Mouse (Mus musculus) common myeloid progenitor, adult 5-6 weeks (primary cell): ENCODE measurements at regions not wholly inside any gene's neighbourhood (a gene's known extent, or its start where the extent isn't known, plus 50 kb on each side); places are given as distances from the start of the nearest gene placed in this dataset.

Experiments
- ATAC-seq: replicated peaks from 2 replicates; pipeline ENCODE4 v1.8.0; 2016; ENCODE audit warnings: low read depth, mild to moderate bottlenecking, moderate TSS enrichment, inconsistent platforms; ENCODE audit not compliant: poor library complexity, severe bottlenecking

DNA sequence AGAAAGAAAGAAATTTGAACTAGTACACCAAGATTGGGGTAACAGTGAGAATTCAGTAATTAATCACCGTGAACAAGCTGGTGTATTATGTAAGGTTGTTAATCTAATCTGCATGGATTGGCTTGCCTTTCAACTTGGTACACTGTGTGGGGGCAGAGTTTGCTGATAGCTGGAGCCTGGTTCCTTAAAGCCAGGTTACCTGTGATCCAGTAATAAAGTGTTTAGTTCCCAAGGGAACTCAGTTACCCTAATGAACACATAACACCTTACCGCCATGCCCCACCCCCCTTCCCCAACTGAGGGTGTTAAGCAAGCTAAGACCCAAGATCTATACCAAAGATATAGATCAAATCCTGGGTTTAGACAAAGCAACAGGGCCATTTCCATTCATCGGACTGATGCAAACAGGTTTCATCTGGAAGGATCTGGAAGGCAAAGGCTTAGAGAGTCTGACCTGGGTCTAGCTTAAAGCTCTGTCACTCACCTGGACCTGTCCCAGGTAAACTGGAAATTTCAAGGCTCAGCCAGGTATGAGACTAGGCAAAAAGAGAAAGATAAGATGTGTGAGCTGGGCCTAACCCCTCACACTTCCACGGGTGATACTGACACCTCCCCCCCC lies 155.8 kb downstream of the Ly86 start:
- ATAC-seq, result no peak

DNA sequence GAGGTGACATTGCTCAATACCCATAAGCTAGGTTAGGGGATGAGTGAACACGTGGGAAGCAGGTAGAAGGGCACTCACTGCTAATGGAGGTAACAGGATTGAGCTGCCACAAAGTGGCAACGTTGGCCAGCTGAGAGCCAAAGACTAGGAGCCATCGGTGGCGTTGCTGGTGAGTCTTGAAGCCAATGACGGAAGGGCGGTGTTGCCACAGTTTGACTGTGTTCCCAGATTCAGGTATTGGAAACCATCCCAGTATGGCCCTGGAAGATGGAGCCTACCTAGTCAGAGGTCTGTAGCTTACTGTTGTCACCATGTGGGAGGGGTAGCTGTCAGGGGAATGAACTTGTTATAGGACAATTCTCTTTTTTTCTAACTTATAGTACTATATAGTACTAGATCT lies 158.4 kb downstream of the Ly86 start:
- ATAC-seq, result no peak

DNA sequence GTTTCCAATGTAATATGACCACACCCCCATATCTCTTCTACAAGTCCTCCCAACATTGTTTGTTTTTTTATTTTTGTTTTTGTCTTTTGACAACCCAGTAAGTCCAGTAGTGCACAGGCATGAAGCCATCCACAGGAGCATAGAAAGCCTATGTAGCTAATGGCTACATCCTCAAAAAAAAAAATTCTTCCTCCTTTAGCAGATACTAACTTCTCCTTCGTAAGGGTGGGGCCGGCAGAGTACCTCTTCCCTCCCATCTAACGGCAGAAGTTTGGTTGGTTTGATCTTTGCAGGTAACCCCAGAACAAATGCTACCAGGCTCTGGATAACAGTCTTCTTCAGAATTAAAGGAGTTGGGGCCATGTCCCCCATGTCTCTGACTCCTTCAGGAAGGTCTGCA lies 158.9 kb downstream of the Ly86 start:
- ATAC-seq, result 0 out of 2 replicates have a peak, but pooled peaks have one; percentile 27

DNA sequence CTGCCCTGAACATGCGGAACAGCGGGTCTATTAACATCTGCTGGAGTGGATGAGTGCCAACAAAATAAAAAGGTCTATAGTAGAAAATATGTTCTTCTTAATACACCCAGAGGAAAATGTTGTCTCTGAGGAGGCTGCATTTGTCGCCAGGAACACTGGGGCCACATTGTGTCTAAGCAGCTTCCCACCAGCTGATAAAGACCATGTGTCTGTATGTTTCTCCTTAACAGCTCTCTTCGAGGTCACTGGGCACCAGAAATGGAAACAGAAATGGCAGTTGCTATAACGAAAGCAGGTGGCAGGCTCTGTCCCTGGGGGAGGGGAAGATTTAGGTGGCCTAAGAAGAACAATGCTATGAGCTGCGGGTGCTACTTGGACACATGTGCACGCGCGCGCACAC lies 159.4 kb downstream of the Ly86 start:
- no peak for ATAC-seq

DNA sequence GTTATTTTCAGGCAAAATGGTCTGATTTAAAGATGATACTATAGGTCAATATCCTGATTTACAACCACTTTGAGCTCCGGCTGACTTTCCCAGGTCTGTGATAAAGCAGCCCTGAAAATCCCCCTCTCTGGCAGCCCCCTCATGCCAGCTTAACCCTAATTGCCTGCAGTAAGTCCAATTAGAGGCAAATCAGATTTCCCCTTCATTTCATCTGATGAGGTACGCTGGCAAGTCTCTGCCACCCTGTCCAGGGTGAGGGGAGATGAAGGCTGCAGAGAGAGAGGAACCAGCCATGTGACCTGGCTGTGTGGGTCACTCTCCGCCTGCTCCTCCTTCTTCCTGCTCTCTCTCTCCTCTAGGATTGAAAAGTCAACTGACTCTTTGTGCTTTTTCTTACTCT lies 160.6 kb downstream of the Ly86 start:
- no peak for ATAC-seq

DNA sequence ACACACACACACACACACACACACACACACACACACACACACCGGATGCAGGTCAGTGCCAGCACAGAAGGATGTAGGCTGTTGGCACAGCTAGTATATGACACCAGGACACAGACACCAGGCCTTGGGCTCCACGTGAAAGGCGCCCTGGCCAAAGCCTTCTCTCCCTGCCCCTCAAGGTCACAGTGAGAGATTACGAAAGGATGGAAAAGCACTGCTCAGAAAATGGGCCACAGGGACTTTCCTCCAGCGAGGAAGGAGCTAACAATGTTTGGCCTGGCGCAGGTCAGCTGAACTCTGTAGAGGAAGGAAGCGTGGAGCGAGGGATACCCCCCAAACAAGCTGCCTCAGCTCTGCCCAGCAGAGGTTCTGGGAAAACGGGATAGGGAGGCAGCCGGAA lies 161.0 kb downstream of the Ly86 start:
- no peak for ATAC-seq

DNA sequence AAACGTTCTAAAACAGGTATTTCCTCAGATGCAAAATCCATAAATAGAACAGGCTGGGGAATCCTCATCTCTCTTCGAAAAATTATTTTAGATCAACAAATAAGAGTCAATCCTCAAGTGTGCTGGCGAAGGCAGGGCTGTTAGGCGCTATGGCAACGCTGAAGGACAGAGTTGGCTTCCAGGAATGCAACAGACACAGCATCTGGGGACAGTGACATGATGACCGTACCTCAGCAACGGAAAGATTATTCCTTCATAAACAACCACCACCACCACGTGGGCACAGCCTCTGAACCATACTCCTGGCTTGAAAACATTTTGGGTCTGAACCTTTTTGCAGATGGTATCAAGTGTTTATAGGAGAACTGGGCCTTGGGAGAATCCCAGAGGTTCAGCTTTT lies 161.7 kb downstream of the Ly86 start:
- ATAC-seq, result no peak

DNA sequence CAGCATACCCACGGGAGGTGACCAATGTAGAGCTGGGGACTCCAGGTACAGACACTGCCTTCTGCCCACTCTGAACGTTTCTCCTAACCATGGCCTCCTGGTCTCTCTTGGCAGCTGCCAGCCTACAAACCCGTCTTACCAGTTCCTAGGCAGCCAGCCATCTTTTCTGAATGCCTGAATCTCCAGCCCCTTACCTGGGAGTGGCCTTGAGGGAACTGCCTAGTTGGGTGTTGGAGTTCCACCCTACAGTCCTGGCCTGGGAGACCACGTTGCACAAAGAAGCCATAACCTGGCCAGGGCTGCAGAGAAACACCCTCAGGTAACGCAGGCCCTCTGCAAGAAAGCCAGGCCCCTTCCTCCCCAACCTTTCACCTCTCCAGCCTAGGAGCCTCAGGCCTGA lies 162.1 kb downstream of the Ly86 start:
- ATAC-seq, result no peak

DNA sequence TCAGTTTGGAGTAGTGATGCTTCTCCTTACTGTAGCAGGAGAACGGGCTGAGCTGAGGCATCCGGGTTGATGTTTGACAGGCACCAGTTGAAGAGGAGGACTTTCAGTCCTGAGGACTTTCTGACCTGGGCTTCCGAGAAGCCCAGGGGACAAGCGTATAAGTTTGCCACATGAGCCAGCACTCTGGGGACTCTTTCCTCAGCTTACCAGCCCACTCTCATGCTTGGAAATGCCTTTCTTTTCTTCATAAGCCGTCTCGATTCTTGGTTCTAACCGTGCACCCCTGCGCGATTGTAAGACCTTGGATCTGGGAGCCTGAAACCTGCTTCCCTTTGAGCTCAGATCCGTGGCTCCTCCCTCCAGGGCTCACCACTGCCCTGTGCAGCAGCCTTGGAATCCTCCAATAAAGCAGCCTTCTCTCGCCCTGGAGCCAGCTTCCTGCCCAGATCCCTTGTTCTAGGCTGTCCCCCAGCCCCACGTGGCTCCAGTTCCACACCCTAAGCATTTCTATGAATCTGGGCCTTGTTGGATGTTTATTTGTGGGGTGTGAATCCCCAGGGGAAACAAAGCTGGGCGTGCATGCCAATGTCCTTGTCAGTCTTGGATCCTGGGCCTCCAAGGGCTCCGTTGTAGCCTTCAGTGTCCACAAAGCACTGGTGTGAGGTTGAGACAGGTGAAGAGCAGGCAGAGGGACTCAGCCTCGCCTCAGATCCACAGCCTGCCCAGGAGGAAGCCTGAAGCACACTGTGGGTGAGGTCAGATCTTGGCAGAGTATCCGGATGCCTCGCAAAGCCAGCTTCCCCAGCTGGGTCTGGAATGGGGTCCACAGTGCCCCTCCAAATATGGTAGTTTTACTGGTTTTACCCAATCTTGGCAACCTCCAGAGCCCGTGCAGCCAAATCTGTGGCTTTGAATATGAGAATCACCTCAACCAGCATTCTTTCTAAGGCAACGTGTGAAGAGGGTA lies 163.7 kb downstream of the Ly86 start:
- peak; percentile 24 for ATAC-seq

DNA sequence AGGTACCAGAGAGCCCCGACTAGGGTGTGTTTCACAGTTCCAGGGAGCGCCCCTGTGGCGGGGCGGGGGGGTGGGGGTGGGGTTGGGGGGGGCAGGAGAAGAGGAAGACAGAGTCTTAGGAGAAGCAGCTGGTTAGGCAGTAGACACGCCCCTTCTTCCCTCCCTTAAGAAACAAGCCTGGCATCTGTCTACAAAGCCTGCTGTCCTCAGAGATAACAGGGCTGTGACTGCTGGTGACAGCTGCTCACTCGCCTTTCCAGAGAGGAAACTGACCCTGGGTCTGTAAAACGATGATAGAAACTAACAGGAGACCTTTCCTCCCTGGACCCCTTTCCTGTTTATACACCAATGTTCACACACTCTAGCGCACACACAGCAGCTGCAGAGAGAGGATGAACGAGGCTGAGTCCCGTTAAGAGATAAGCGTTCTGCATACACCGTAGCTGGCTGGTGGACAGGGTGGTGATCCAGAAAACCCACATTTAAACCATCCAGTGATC lies 164.4 kb downstream of the Ly86 start:
- peak; percentile 83 for ATAC-seq

DNA sequence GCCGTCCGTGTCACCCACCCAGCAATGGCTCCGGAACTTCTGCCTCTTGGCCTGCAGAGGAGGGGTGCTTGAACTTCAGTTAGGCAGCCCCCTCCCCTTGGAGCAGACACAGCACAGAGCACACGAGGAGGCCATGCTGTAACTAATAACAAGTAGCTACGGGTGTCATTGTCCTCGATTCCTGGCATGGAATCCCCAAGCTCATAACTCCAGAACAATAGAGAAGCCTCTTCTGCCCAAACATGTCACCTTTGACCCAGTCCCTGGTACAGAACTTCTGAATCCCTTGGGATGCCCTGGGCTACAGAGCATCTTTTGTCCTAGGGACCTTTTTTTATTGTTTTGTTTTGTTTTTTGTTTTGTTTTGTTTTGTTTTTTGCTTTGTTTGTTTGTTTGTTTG lies 165.5 kb downstream of the Ly86 start:
- ATAC-seq, result no peak

DNA sequence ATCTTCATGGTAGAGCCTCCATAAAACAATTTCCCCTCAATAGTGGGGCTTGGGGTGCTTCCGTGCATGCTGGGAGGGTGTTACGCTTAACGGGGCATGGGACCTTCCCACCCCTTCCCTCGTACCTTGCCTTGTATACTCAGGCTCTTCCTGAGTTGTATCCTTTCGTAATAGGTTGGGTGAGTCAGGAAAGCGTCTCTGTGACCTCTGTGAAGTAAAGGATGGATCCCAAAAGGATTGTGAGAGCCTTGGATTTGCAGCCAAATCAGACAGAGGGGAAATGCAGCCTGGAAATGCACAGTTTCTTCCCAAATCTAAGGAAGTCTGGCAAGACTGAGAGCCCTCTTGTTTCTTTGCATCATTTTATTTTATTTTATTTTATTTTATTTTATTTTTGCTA lies 166.0 kb downstream of the Ly86 start:
- ATAC-seq, result no peak

DNA sequence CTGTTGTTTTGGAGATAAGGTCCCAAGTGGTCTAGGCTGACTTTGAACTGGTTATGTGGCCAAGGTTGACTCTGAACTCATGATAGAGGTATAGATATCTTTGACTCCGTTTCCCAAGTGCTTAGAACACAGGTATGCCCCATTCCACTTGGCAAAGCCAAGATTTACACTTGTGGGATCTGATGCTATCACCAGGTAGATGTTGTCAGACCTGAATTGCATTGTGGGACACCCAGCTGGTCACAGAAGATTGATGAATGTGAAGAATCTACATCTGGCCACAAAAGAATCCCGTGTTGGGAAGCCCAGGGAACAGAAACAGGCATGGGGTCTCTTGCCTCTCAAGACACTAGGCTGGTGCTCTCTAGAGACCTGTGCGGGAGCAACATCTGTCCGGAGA lies 166.4 kb downstream of the Ly86 start:
- ATAC-seq, result no peak

DNA sequence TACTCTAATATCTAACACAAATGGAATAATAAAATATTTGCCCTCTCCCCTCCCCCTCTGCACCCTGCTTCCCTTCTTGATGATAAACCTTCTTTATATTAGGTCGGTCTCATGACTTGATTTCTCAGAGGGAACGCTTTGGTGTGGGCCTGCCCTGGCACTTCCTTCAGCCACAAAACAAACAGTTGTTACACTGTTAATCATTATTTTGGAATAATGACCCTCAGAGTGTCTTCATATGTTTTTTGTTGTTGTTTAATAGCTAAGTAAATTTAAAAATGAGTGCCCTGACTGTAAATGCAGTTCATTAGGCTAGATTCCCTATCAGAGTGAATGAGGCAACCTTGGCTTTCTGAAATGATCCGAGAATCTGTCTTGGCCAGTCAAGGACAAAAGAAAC lies 167.8 kb downstream of the Ly86 start:
- ATAC-seq, result no peak

DNA sequence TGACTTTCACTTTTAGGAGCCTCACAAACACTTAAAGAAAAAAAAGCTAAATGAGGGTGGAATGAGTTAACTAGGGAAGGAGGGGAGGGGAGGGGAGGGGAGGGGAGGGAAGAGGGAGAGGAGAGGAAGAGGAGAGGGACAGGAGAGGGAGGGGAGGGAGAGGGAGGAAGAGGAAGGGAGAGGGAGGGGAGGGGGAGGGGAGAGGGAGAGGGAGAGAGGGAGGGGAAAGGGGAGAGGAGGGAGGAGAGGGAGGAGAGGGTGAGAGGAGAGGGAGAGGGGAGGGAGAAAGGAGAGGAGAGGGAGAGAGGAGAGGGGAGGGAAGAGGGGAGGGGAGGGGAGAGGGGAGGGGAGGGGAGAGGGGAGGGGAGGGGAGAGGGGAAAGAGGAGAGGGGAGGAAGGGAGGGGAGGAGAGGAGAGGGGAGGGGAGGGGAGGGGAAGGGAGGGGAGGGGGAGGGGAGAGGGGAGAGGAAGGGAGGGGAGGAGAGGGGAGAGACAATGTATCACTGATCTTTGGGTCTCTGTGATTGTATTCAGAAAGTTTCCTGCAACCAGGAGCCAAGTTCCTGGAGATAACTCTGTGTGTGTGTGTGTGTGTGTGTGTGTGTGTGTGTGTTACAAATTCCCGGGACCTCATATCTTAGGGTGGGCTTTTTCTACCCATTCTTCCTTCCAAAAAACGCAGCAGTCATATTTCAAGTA lies 168.3 kb downstream of the Ly86 start:
- ATAC-seq, result no peak

DNA sequence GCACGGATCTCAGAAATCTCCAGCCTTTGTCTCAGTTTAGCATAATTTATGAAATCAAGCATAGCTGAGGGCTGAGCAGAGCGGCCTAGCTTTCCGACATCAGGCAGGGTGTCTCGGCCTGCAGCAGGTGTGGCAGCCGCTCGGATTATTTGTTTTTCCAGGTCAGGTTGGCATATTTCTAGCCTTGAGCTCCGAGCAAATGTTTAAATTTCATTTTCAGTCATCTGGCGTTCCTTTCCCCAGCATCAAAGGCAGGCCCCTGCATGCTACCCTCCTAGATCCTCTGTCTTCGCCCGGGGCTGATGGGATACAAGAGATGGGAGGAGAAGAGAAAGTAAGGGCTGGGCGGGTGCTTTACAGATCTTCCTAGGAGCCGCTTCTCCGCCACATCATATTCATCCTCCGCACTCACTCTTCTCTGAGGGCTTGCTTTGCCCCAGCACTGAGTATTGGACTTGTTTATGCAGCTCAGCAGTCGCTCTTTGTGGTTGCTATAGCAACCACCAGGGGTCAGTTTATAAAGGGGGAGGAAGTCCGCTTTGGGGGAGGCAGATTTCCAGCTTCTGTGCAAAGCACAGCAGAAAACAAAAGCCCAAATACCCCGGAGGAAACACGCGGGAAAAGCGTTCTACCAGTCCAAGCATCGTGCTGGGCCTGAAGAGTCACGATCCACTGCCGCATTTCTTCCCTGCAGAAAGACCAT lies 169.0 kb downstream of the Ly86 start:
- no peak for ATAC-seq

DNA sequence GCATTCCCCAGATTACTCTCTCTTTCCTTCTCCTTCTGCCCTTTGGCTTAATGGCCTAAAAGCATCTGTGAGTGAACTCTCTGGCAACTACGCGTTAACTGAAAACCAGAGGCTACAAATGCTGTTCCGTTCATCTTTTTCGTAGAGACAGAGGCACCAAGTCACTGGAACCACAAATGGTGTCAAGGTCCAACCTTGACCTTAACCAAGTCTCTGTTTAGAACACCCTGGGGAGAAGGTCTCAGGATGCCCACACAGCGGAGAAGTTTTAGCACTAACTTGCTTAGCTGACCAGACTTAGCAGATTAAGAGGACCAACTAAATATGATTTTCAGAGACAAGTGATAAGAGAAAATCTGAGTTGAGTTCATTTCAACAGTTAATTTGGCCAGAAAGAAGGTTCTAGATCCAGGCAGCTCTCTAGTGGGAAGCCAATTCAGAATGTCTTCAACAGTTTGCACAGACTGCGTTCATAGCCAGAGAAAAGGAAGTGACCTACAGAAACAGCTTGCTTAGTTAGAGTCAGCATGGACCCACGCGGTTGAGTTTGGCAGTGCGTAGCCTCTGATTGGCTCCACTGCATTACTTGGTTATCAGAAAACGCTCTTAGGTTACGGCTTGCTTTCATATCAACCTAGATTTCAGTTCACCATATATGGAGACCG lies 169.8 kb downstream of the Ly86 start:
- ATAC-seq, result 0 out of 2 replicates have a peak, but pooled peaks have one; percentile 54

DNA sequence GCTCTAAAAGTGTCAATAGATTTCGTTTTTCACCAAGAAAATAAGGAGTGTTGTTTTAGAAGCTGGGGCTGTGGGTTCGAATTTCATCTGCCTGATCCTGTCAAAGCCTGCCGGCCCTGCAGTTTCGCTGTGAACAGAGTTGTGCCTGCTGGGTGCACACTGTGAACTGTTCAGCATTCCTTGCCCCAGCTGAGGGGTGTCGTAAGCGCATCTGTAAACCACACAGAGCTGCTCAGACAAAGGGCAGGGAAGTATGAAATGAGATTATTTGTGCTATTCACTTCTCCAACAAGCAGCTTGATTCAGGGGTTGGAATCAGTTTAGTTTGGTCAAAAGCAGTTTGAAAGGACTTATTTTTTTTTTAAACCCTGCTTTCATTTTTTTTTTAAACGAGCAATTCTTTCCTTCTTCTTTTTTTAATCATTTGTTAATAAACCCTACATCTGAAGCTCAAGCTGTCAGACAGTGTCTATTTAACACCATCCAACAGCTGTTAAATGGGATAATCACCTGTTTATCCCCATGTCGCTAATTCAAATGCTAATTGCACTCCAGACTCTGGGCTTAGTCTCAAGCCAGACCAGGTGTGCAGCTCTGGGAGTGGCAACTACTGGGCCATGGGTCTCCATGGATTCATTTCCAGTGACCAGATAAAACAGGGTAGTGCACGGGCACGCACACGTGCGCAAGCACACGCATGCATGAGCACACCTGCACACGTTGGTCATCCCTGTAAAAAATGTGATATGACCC lies 172.2 kb downstream of the Ly86 start:
- no peak for ATAC-seq

DNA sequence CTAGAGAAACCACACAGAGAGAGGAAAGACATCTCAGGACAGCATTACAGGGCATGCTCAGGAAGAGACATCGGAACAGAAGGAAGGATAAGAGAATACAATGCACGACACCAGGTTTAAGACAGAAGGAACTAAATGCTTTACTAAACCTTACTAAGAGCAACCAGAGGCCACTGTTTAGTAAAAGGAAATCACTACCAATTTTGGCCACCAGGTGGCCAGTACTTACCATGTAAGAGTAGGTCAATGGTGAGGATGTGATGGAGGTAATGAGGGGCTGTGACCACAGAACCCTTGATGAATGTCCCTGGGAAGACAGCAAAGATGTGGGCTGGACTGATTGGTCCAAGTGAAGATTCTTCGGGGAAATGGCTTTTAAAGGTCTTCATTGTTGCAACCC lies 174.9 kb downstream of the Ly86 start:
- peak; percentile 73 for ATAC-seq
